Mouse (Mus musculus) spleen, embryonic (tissue): ENCODE results near the gene Uap1l1.

ENCODE experiments used
- CTCF ChIA-PET: fragments of 350-600 bp; sonication (Branson Sonifier 250); formaldehyde crosslinking; loops from one replicate; lab custom pipeline; 2022; lab: Charles Lee

Uap1l1 gene

DNA sequence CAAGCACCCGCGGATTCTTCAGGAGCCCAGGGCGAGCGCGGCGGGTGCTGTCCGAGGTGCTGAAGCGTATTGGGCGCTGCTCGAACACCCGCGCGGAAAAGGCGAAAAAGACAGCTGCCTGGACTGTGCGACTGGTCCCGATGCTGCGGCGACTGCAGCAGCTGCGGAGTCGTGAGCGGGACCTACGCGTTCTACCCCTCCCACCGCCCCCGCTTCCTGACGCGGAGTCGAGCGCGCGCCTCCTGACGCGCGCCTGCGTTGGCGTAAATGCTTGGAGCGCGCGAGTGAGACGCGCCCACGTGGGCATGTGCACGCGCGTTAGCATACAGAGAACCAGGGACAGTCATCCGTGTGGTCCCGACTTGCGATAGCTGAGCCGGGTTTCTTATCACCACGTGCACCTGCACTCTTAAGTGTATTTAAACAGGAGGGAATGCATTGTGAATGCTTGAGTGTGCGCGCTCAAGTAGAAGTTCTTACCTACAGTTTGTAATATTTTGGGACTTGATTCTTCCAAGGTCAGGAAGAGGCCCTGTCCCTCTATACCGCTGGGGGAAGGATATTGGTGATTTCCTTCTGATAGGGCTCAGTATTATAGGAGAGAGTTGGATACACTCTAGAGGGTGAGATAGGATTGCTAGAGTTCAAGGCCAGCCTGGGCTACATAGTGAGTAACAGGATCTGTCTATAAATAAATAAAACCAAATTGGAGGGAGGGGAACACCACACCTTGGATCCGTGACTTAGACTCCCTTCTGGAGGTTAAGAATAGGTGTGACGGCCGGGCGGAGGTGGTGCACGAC, 46.3 kb downstream of the Uap1l1 start, which contains the start of gene Grin1:
Gene Grin1 (minus strand): TSS at position 217 of the 803 bp plus-strand sequence.
- CTCF ChIA-PET: no interaction called here

GRCm38 (mm10) chr2:25318119-25318966, 47.1 kb downstream of the Uap1l1 start:
- CTCF ChIA-PET: no interaction called here

GRCm38 (mm10) chr2:25311491-25311891, 54.0 kb downstream of the Uap1l1 start:
- CTCF ChIA-PET: no interaction called here

DNA sequence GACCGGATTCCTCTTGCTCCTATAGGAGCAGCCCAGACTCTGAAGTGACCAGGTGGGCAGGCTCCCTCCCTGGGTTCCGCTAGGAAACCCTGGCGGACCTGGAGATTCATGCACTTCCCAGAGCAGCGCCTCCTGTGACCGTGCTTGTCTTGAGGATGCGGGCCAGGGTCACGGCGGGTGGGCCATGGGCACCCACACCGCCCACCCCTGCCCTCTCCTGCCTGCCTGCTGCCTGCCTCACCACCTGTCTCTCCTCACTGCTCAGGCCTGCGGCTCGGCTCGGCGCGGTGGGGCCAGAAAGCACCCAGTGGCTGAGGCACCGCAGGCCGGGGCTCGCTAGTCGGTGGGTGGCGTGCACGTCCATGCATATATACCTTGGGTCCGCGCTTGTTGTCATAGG, 54.5 kb downstream of the Uap1l1 start:
- CTCF ChIA-PET: no interaction called here

DNA sequence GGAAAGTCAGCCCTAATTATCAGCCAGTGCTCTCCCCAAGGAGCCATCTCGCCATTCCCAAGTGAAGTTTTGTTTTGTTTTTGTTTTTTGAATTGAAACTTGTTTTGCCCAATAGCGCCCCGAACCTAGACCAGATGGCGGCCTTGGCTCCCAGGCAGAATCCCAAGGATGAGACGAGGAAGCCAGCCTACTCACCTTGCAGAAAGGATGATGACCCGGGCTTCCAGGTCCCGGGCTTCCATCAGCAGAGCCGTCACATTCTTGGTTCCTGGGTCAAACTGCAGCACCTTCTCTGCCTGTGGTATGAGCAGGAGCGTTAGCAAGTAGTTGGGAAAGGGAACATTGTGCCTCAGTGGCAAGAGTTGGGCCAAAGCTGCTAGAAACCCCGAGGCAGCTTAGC, 55.3 kb downstream of the Uap1l1 start:
- CTCF ChIA-PET: no interaction called here
